Comparison of ENCODE assay signal across 17 mouse cellular contexts in genomic region chr7:49827920-49828319, GRCm38 (mm10).
"Had no signal": no experiment of that assay in that cellular context is flagged by ENCODE, and none has a peak within 500 bp of the region (broad histone marks: within the 10 kb centered on the region; RNA-seq: fewer than 3 reads in every experiment).

No protein-coding gene starts in this region.

- H3K9me3 ChIP-seq: kidney, embryonic 15.5 days; liver, embryonic 15.5 days; megakaryocyte, embryonic 14.5 days; neural tube, embryonic 13.5 days had no signal

- H3K27me3 ChIP-seq: kidney, embryonic 15.5 days; liver, embryonic 15.5 days; megakaryocyte, embryonic 14.5 days; neural tube, embryonic 13.5 days had no signal

- ATAC-seq: lung, postnatal 0 days; midbrain, embryonic 16.5 days had no signal

- H3K27ac ChIP-seq: kidney, embryonic 15.5 days; liver, embryonic 15.5 days; neural tube, embryonic 13.5 days had no signal

- H3K4me2 ChIP-seq: kidney, embryonic 15.5 days; liver, embryonic 11.5 days; liver, embryonic 15.5 days; midbrain, embryonic 11.5 days; neural tube, embryonic 13.5 days had no signal

- H3K4me3 ChIP-seq: kidney, embryonic 15.5 days; liver, embryonic 15.5 days; megakaryocyte, embryonic 14.5 days; neural tube, embryonic 13.5 days had no signal

- H3K9ac ChIP-seq: kidney, embryonic 15.5 days; liver, embryonic 15.5 days; neural tube, embryonic 13.5 days had no signal

- DNase-seq: kidney, adult 2 months; kidney, postnatal 14 days; left cerebral cortex, postnatal 4 days; lung, adult 2 months; lung, postnatal 36 days; retina, postnatal 1 day; right cerebral cortex, postnatal 4 days; spleen, adult 18-20 months; thymus, adult 18-20 months had no signal

- H3K4me1 ChIP-seq: kidney, embryonic 15.5 days; liver, embryonic 15.5 days had no signal
